In the genomic region with DNA sequence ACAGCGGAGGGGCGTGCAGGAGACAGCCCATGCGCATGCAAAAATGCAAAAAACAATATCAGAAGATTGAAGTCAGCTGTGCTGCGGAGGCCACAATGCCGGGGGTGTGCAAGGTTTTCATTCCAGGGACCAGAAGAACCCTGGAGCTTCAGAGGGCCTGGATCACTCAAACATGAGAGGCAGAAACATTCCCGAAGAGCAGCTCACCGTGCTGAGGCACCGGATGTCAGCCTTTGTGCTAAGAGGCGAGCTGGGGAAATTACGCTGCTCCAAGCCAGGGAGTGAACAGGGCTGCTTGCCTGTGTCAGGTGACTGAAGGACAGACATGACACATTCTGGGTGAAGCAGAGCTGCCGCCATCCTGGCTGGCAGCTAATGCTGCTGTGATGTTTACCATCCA, we compare ENCODE assay signal across 10 mouse cellular contexts. TPM values are rescaled to one million over a fixed set of nuclear protein-coding genes. Genes with fewer than 3 reads are reported as not detected.
DNase-seq lines count a peak whose midpoint lies in the region; ATAC-seq lines count a peak whose summit lies in the region.
"Had no signal": no experiment of that assay in that cellular context is flagged by ENCODE, and none has a peak within 500 bp of the region (broad histone marks: within the 10 kb centered on the region; RNA-seq: fewer than 3 reads in every experiment).

No protein-coding gene starts in this region.

- no peak overlapping the region for H3K4me3 ChIP-seq in forebrain, embryonic 10.5 days
- H3K4me3 ChIP-seq in forebrain, embryonic 11.5 days (ENCODE audit: low read depth, low read length) = no peak overlapping the region
- no peak overlapping the region for H3K4me3 ChIP-seq in embryonic facial prominence, embryonic 15.5 days (replicated peaks)
- H3K4me3 ChIP-seq in stomach, embryonic 14.5 days (ENCODE audit: low read depth, low read length) = no peak overlapping the region

- H3K27ac ChIP-seq in forebrain, embryonic 10.5 days = peak overlapping the region; percentile 54
- no peak overlapping the region for H3K27ac ChIP-seq in forebrain, embryonic 11.5 days (ENCODE audit: low read depth, low read length)
- peak overlapping the region; percentile 69 for H3K27ac ChIP-seq in embryonic facial prominence, embryonic 15.5 days (replicated peaks)
- no peak overlapping the region for H3K27ac ChIP-seq in stomach, embryonic 14.5 days (ENCODE audit: low read length)

- no peak overlapping the region for H3K9ac ChIP-seq in forebrain, embryonic 11.5 days (ENCODE audit: low read length)
- no peak overlapping the region for H3K9ac ChIP-seq in embryonic facial prominence, embryonic 15.5 days
- no peak overlapping the region for H3K9ac ChIP-seq in stomach, embryonic 14.5 days (replicated peaks; ENCODE audit: low read depth, low read length)

- no peaks in the 10 kb centered on the region for H3K9me3 ChIP-seq in forebrain, embryonic 10.5 days
- no peaks in the 10 kb centered on the region for H3K9me3 ChIP-seq in forebrain, embryonic 11.5 days (ENCODE audit: control insufficient read depth, low read length)
- H3K9me3 ChIP-seq in embryonic facial prominence, embryonic 15.5 days (replicated peaks) = no peaks in the 10 kb centered on the region
- no peaks in the 10 kb centered on the region for H3K9me3 ChIP-seq in stomach, embryonic 14.5 days (ENCODE audit: control insufficient read depth, low read depth, low read length)

- H3K27me3 ChIP-seq in forebrain, embryonic 10.5 days (ENCODE audit: poor library complexity, severe bottlenecking) = peaks cover 9% of the 10 kb centered on the region; the same call in 1 of the 2 replicates
- no peaks in the 10 kb centered on the region for H3K27me3 ChIP-seq in forebrain, embryonic 11.5 days (ENCODE audit: control insufficient read depth, insufficient read depth, low read length)
- H3K27me3 ChIP-seq in embryonic facial prominence, embryonic 15.5 days = no peaks in the 10 kb centered on the region; the same call in none of the 2 replicates
- no peaks in the 10 kb centered on the region for H3K27me3 ChIP-seq in stomach, embryonic 14.5 days (ENCODE audit: control insufficient read depth, insufficient read depth, low read length)

- peaks cover 21% of the 10 kb centered on the region for H3K4me1 ChIP-seq in forebrain, embryonic 10.5 days
- peaks cover 5% of the 10 kb centered on the region; the same call in 1 of the 2 replicates for H3K4me1 ChIP-seq in forebrain, embryonic 11.5 days (replicated peaks; ENCODE audit: control insufficient read depth, insufficient read depth, low read length)
- H3K4me1 ChIP-seq in embryonic facial prominence, embryonic 15.5 days = peaks cover 16% of the 10 kb centered on the region
- no peaks in the 10 kb centered on the region for H3K4me1 ChIP-seq in stomach, embryonic 14.5 days (ENCODE audit: control insufficient read depth, insufficient read depth, low read length)

- 36% methylated on average over 11 of the region's 11 CpGs for WGBS in forebrain, embryonic 10.5 days
- 30% methylated on average over 11 of the region's 11 CpGs for WGBS in forebrain, embryonic 11.5 days
- 13% methylated on average over 11 of the region's 11 CpGs for WGBS in embryonic facial prominence, embryonic 15.5 days
- 19% methylated on average over 11 of the region's 11 CpGs for WGBS in stomach, embryonic 14.5 days

- peak; percentile 15 for DNase-seq in forebrain, embryonic 10.5 days (ENCODE audit: extremely low spot score, low spot score)
- no peak for DNase-seq in forebrain, embryonic 11.5 days (ENCODE audit: low spot score)
- DNase-seq in layer of hippocampus, postnatal 10 days (ENCODE audit: low spot score in 2 of 2) = peak; percentile 16 to 26
- DNase-seq in layer of hippocampus, adult 8-10 months (ENCODE audit: low spot score in 2 of 2) = no peak

- ATAC-seq in forebrain, embryonic 11.5 days (replicated peaks; ENCODE audit: low FRiP score) = no peak
- ATAC-seq in embryonic facial prominence, embryonic 15.5 days (ENCODE audit: insufficient number of reproducible peaks, low FRiP score, low TSS enrichment, low read depth) = no peak
- peak; percentile 46; the same call in 1 of the 2 replicates for ATAC-seq in stomach, embryonic 14.5 days (ENCODE audit: insufficient number of reproducible peaks, insufficient read depth, low FRiP score, low read depth)
- no peak for ATAC-seq in CD4-positive, CD25-positive, alpha-beta regulatory T cell, adult 4 months
- ATAC-seq in erythroid progenitor cell, adult 5-6 weeks (replicated peaks; ENCODE audit: low FRiP score, poor library complexity, severe bottlenecking) = no peak

- H3K36me3 ChIP-seq in forebrain, embryonic 10.5 days (replicated peaks) = no peaks in the 10 kb centered on the region
- no peaks in the 10 kb centered on the region for H3K36me3 ChIP-seq in forebrain, embryonic 11.5 days (ENCODE audit: control insufficient read depth, insufficient read depth, low read length)
- H3K36me3 ChIP-seq in embryonic facial prominence, embryonic 15.5 days = no peaks in the 10 kb centered on the region
- no peaks in the 10 kb centered on the region for H3K36me3 ChIP-seq in stomach, embryonic 14.5 days (ENCODE audit: control insufficient read depth, insufficient read depth, low read length)

- no peak overlapping the region for H3K4me2 ChIP-seq in forebrain, embryonic 11.5 days (ENCODE audit: low read depth, low read length, severe bottlenecking)
- H3K4me2 ChIP-seq in embryonic facial prominence, embryonic 15.5 days (replicated peaks) = no peak overlapping the region
- H3K4me2 ChIP-seq in stomach, embryonic 14.5 days (replicated peaks; ENCODE audit: low read depth, low read length) = no peak overlapping the region

RNA-seq across cellular contexts. Expression of gene Ccdc124, which starts 6.8 kb away (rescaled TPM):
- 184 and 186 TPM in 2 replicates for polyA plus RNA-seq in forebrain, embryonic 10.5 days (2016; fragmentation: Nextera tagmentation; extraction: Ambion mirVana)
- 165 and 176 TPM in 2 replicates for polyA plus RNA-seq in forebrain, embryonic 11.5 days (2014; fragmentation: Nextera tagmentation; extraction: Ambion mirVana)
- 100 to 1,000 TPM in 1 of 2 experiments, 10 to 100 TPM in 1; 97.6 to 108 TPM for total RNA-seq in layer of hippocampus, postnatal 10 days (2021)
- 10 to 100 TPM; 69.8 to 87.9 (median 78.7) TPM for total RNA-seq in layer of hippocampus, adult 8-10 months (2022)
- 99.6 and 104 TPM in 2 replicates for polyA plus RNA-seq in embryonic facial prominence, embryonic 15.5 days (2015; fragmentation: Nextera tagmentation; extraction: Ambion mirVana)
- 92.1 and 102 TPM in 2 replicates for polyA plus RNA-seq in stomach, embryonic 14.5 days (2014; fragmentation: Nextera tagmentation; extraction: Ambion mirVana)
- polyA plus RNA-seq in CD4-positive, CD25-positive, alpha-beta regulatory T cell, adult 4 months (2017; shearing (Covaris generic)) = 10 to 100 TPM; 61.0 to 62.7 TPM
- 18.0 and 20.9 TPM in 2 replicates for total RNA-seq in erythroid progenitor cell, adult 5-6 weeks (2015; ENCODE audit: low replicate concordance)
- 23.8 and 26.6 TPM in 2 replicates for total RNA-seq in erythroid progenitor cell, adult 5-6 weeks (2017; ENCODE audit: low replicate concordance)

RNA-seq across cellular contexts. Expression of gene Slc5a5, which starts 12.0 kb away (rescaled TPM):
- polyA plus RNA-seq in forebrain, embryonic 10.5 days (2016; fragmentation: Nextera tagmentation; extraction: Ambion mirVana) = 0.36 and 0.38 TPM in 2 replicates
- 0.43 and 0.44 TPM in 2 replicates for polyA plus RNA-seq in forebrain, embryonic 11.5 days (2014; fragmentation: Nextera tagmentation; extraction: Ambion mirVana)
- 1 to 10 TPM; 5.2 to 6.9 TPM for total RNA-seq in layer of hippocampus, postnatal 10 days (2021)
- total RNA-seq in layer of hippocampus, adult 8-10 months (2022) = 10 to 100 TPM; 10.5 to 12.3 (median 11.0) TPM
- 0.45 and 0.64 TPM in 2 replicates for polyA plus RNA-seq in embryonic facial prominence, embryonic 15.5 days (2015; fragmentation: Nextera tagmentation; extraction: Ambion mirVana)
- 4.2 and 4.8 TPM in 2 replicates for polyA plus RNA-seq in stomach, embryonic 14.5 days (2014; fragmentation: Nextera tagmentation; extraction: Ambion mirVana)
- polyA plus RNA-seq in CD4-positive, CD25-positive, alpha-beta regulatory T cell, adult 4 months (2017; shearing (Covaris generic)) = not detected
- total RNA-seq in erythroid progenitor cell, adult 5-6 weeks (2015; ENCODE audit: low replicate concordance) = not detected in 2 replicates
- 0.13 TPM in 1 of 2 replicates, not detected in the other for total RNA-seq in erythroid progenitor cell, adult 5-6 weeks (2017; ENCODE audit: low replicate concordance)
- total RNA-seq: adrenal gland, postnatal 36 days; liver, adult 2 months had no signal
- polyA plus RNA-seq: liver, adult 2 months had no signal

RNA-seq across cellular contexts. Expression of gene Rpl18a, which starts 16.7 kb away (rescaled TPM):
- polyA plus RNA-seq in forebrain, embryonic 10.5 days (2016; fragmentation: Nextera tagmentation; extraction: Ambion mirVana) = 3,478 and 3,689 TPM in 2 replicates
- polyA plus RNA-seq in forebrain, embryonic 11.5 days (2014; fragmentation: Nextera tagmentation; extraction: Ambion mirVana) = 2,879 and 3,145 TPM in 2 replicates
- 100 to 1,000 TPM; 832 to 857 TPM for total RNA-seq in layer of hippocampus, postnatal 10 days (2021)
- 100 to 1,000 TPM; 619 to 893 (median 714) TPM for total RNA-seq in layer of hippocampus, adult 8-10 months (2022)
- polyA plus RNA-seq in embryonic facial prominence, embryonic 15.5 days (2015; fragmentation: Nextera tagmentation; extraction: Ambion mirVana) = 4,781 and 4,906 TPM in 2 replicates
- 5,566 and 6,204 TPM in 2 replicates for polyA plus RNA-seq in stomach, embryonic 14.5 days (2014; fragmentation: Nextera tagmentation; extraction: Ambion mirVana)
- over 10,000 TPM in 1 of 2 experiments, 1,000 to 10,000 TPM in 1; 9,999 to 11,110 TPM for polyA plus RNA-seq in CD4-positive, CD25-positive, alpha-beta regulatory T cell, adult 4 months (2017; shearing (Covaris generic))
- 2,088 and 2,332 TPM in 2 replicates for total RNA-seq in erythroid progenitor cell, adult 5-6 weeks (2015; ENCODE audit: low replicate concordance)
- total RNA-seq in erythroid progenitor cell, adult 5-6 weeks (2017; ENCODE audit: low replicate concordance) = 517 and 689 TPM in 2 replicates

RNA-seq across cellular contexts. Expression of gene Kcnn1, which starts 17.5 kb away (rescaled TPM):
- polyA plus RNA-seq in forebrain, embryonic 10.5 days (2016; fragmentation: Nextera tagmentation; extraction: Ambion mirVana) = 4.7 and 5.9 TPM in 2 replicates
- 9.0 and 13.4 TPM in 2 replicates for polyA plus RNA-seq in forebrain, embryonic 11.5 days (2014; fragmentation: Nextera tagmentation; extraction: Ambion mirVana)
- 10 to 100 TPM; 25.3 to 28.3 TPM for total RNA-seq in layer of hippocampus, postnatal 10 days (2021)
- 10 to 100 TPM; 16.5 to 20.0 (median 16.6) TPM for total RNA-seq in layer of hippocampus, adult 8-10 months (2022)
- 3.8 and 5.6 TPM in 2 replicates for polyA plus RNA-seq in embryonic facial prominence, embryonic 15.5 days (2015; fragmentation: Nextera tagmentation; extraction: Ambion mirVana)
- 1.6 and 2.1 TPM in 2 replicates for polyA plus RNA-seq in stomach, embryonic 14.5 days (2014; fragmentation: Nextera tagmentation; extraction: Ambion mirVana)
- polyA plus RNA-seq in CD4-positive, CD25-positive, alpha-beta regulatory T cell, adult 4 months (2017; shearing (Covaris generic)) = not detected
- total RNA-seq in erythroid progenitor cell, adult 5-6 weeks (2015; ENCODE audit: low replicate concordance) = not detected in 2 replicates
- 0.26 TPM in 1 of 2 replicates, not detected in the other for total RNA-seq in erythroid progenitor cell, adult 5-6 weeks (2017; ENCODE audit: low replicate concordance)

RNA-seq across cellular contexts. Expression of gene Map1s, which starts 25.2 kb away (rescaled TPM):
- polyA plus RNA-seq in forebrain, embryonic 10.5 days (2016; fragmentation: Nextera tagmentation; extraction: Ambion mirVana) = 69.1 and 69.3 TPM in 2 replicates
- 57.3 and 59.9 TPM in 2 replicates for polyA plus RNA-seq in forebrain, embryonic 11.5 days (2014; fragmentation: Nextera tagmentation; extraction: Ambion mirVana)
- 100 to 1,000 TPM in 1 of 2 experiments, 10 to 100 TPM in 1; 75.1 to 101 TPM for total RNA-seq in layer of hippocampus, postnatal 10 days (2021)
- 10 to 100 TPM; 85.7 to 93.1 (median 88.8) TPM for total RNA-seq in layer of hippocampus, adult 8-10 months (2022)
- polyA plus RNA-seq in embryonic facial prominence, embryonic 15.5 days (2015; fragmentation: Nextera tagmentation; extraction: Ambion mirVana) = 50.1 and 50.2 TPM in 2 replicates
- 41.5 and 42.0 TPM in 2 replicates for polyA plus RNA-seq in stomach, embryonic 14.5 days (2014; fragmentation: Nextera tagmentation; extraction: Ambion mirVana)
- 10 to 100 TPM; 13.8 to 17.2 TPM for polyA plus RNA-seq in CD4-positive, CD25-positive, alpha-beta regulatory T cell, adult 4 months (2017; shearing (Covaris generic))
- total RNA-seq in erythroid progenitor cell, adult 5-6 weeks (2015; ENCODE audit: low replicate concordance) = 4.2 and 6.1 TPM in 2 replicates
- total RNA-seq in erythroid progenitor cell, adult 5-6 weeks (2017; ENCODE audit: low replicate concordance) = 1.8 and 3.7 TPM in 2 replicates

Comparison
In these comparisons a context has a peak if more than half of its experiments do, and no peak if none do; other contexts are left out.
1. DNase-seq: peak in forebrain, embryonic 10.5 days (single experiment) and layer of hippocampus, postnatal 10 days (2 of 2); none in forebrain, embryonic 11.5 days (single experiment) and layer of hippocampus, adult 8-10 months (0 of 2).
2. H3K27ac ChIP-seq: peak in forebrain, embryonic 10.5 days (single experiment) and embryonic facial prominence, embryonic 15.5 days (single experiment); none in forebrain, embryonic 11.5 days (single experiment) and stomach, embryonic 14.5 days (single experiment).